Mouse (Mus musculus) liver, embryonic 11.5 days (tissue): ENCODE data around the gene Ksr1. TPM values are rescaled to one million over a fixed set of nuclear protein-coding genes. Genes with fewer than 3 reads are reported as not detected.
A peak's percentile ranks its signal among the peaks of the same experiment; 100 is the strongest.

Source experiments
- ATAC-seq: fragments of 200-750 bp; cut with Nextera tagmentation; replicated peaks from 2 replicates; pipeline ENCODE4 v1.8.0; 2017; ENCODE audit warnings: moderate number of reproducible peaks, mild to moderate bottlenecking, moderate TSS enrichment, moderate library complexity; ENCODE audit not compliant: low FRiP score
- DNase-seq: peaks from one replicate; pipeline ENCODE4 v3.0.0-alpha.2; 2017; ENCODE audit warnings: low spot score
- H3K27ac ChIP-seq: fragments of 300-500 bp; sonication (generic); 2 replicates; pipeline ENCODE4 v1.5.1; 2014; ENCODE audit warnings: mild to moderate bottlenecking, low read depth, low read length, control low read depth
- H3K27me3 ChIP-seq: fragments of 300-500 bp; sonication (generic); replicated peaks from 2 replicates; pipeline ENCODE4 v1.6.1; 2014; ENCODE audit warnings: low read length, mixed read lengths; ENCODE audit not compliant: control insufficient read depth, insufficient read depth
- H3K36me3 ChIP-seq: fragments of 300-500 bp; sonication (generic); 2 replicates; pipeline ENCODE4 v1.6.1; 2014; ENCODE audit warnings: mild to moderate bottlenecking, low read length, moderate library complexity, mixed read lengths; ENCODE audit not compliant: control insufficient read depth, insufficient read depth
- H3K4me1 ChIP-seq: fragments of 300-500 bp; sonication (generic); replicated peaks from 2 replicates; pipeline ENCODE4 v1.6.1; 2014; ENCODE audit warnings: low read length, mixed read lengths; ENCODE audit not compliant: control insufficient read depth, insufficient read depth
- H3K4me2 ChIP-seq: fragments of 300-500 bp; sonication (generic); 2 replicates; pipeline ENCODE4 v1.6.1; 2014; ENCODE audit warnings: mild to moderate bottlenecking, control low read depth, moderate library complexity
- H3K4me3 ChIP-seq: fragments of 300-500 bp; sonication (generic); 2 replicates; pipeline ENCODE4 v1.5.1; 2014; ENCODE audit warnings: low read depth, low read length, control low read depth
- H3K9ac ChIP-seq: fragments of 300-500 bp; sonication (generic); 2 replicates; pipeline ENCODE4 v1.6.1; 2014; ENCODE audit warnings: low read depth, low read length, control low read depth
- H3K9me3 ChIP-seq: fragments of 300-500 bp; sonication (generic); 2 replicates; pipeline ENCODE4 v1.6.1; 2016; ENCODE audit warnings: low read length, inconsistent platforms, mixed read lengths; ENCODE audit not compliant: control insufficient read depth
- WGBS: fragments of 180-500 bp; shearing (Covaris S2); extraction: QIAGEN DNeasy Blood & Tissue Kit; methylation state at CpG from one replicate; pipeline ENCODE4 v1.1.7; 2014; 5-methylcytosine and 5-hydroxymethylcytosine counted together
- polyA plus RNA-seq: library from polyadenylated mRNA; unstranded; fragments of >200 nt; fragmentation: Nextera tagmentation; extraction: Ambion mirVana; gene quantifications from 2 replicates; pipeline ENCODE4 v1.2.1, GENCODE M21; 2014

Gene Ksr1
- polyA plus RNA-seq, 1 experiment from 2014 or later = 5.0 TPM

DNA sequence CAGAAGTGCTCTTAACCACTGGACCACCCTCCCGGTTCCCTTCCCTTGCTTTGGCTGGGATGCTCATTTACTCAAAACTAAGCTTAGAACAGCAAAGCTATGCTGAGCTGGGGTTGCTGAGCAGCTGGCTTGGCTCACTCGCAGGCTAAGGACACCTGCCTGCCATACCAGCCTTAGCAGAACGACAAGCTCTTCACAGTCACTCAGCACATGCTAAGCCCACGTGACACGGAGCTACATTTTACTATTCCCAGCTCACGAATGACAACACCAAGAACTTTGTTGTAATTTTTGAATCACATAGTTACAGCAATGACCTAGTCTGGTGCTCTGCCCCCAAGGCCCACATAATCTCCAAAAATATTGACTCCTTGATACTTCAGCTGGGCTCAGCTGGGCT is 66.1 kb downstream of the Ksr1 start:
- H3K9me3 ChIP-seq = no peaks in the 10 kb centered on the region
- H3K36me3 ChIP-seq = no peaks in the 10 kb centered on the region
- 82% methylated on average over 6 of the region's 6 CpGs for WGBS
- no peaks in the 10 kb centered on the region; the same call in 1 of the 2 replicates for H3K27me3 ChIP-seq
- H3K9ac ChIP-seq = no peak overlapping the region
- H3K4me2 ChIP-seq = no peak overlapping the region
- DNase-seq (no peak), ATAC-seq (no peak)
- peaks cover 27% of the 10 kb centered on the region for H3K4me1 ChIP-seq
- H3K27ac ChIP-seq = no peak overlapping the region
- H3K4me3 ChIP-seq = no peak overlapping the region

DNA sequence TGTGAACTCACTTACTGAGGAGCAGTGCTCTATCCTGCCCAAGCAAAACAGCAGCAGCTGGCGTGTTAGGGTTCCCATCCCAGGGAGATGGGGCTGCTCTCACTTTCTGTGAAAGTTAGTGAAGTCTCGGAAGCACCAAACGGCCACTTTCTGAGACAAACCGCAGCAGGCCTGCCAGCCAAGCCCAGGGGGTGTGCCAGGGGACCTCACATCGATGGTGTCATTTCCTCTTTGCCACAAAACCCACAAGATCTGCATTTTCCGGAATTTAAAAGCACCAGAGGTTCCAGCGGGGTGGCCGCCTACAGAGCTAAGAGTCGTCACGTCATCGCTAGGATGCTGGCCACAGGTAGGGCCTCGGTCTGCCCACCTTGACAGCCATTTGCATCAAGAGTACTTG is 69.7 kb downstream of the Ksr1 start:
- Histone ChIP-seq H3K4me2 (peak overlapping the region; percentile 2), H3K36me3 (no peaks in the 10 kb centered on the region), H3K27ac (no peak overlapping the region), H3K9me3 (no peaks in the 10 kb centered on the region), H3K4me3 (no peak overlapping the region), H3K4me1 (peaks cover 29% of the 10 kb centered on the region), H3K27me3 (no peaks in the 10 kb centered on the region), H3K9ac (0 out of 2 replicates have a peak overlapping the region, but pooled peaks have one; percentile 31)
- ATAC-seq (no peak), DNase-seq (no peak)
- WGBS = 36% methylated on average over 12 of the region's 12 CpGs

DNA sequence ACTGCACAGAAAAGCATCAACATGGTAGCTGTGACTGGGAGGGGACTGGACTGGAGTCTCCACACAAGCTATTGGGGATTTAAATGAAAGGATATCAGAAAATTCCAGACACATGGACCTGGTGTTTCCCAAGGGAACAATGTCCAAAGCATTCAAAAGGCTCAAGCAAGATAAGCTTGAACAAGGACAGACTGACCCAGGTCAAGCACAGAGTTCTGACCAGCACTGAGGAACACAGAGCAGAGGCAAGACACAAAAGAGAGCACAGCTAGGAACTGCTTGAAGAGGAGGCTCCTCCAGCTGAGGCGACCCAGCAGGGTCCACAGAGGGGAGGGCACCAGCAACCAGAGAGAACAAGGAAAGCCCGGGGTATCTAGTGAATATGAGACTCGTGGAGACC is 71.2 kb downstream of the Ksr1 start:
- H3K27me3 ChIP-seq = no peaks in the 10 kb centered on the region
- ATAC-seq (no peak), DNase-seq (no peak)
- no peak overlapping the region for H3K27ac ChIP-seq
- no peak overlapping the region for H3K9ac ChIP-seq
- 63% methylated on average over 3 of the region's 3 CpGs for WGBS
- no peaks in the 10 kb centered on the region for H3K9me3 ChIP-seq
- no peak overlapping the region for H3K4me3 ChIP-seq
- peaks cover 42% of the 10 kb centered on the region for H3K4me1 ChIP-seq
- no peak overlapping the region for H3K4me2 ChIP-seq
- no peaks in the 10 kb centered on the region for H3K36me3 ChIP-seq

DNA sequence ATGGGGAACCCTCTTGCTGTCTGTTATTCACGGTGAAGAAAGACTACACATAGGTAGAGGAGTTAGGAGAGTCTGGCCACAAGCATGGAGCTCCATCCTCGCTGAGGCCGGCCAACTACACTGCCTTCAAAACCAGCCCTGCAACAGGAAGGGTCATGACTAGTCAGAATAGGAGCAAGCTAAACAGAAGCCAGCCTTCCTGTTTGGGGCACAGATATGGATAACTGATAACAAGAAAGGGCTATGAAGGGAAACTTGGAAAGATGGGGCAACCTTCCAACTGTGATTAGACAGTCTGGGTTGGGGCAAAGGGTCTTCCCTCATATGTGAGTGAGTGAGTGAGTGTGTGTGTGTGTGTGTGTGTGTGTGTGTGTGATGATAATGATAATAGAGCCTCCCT is 71.6 kb downstream of the Ksr1 start:
- Histone ChIP-seq H3K4me1 (peaks cover 47% of the 10 kb centered on the region), H3K27me3 (no peaks in the 10 kb centered on the region), H3K4me2 (no peak overlapping the region), H3K27ac (no peak overlapping the region), H3K36me3 (no peaks in the 10 kb centered on the region), H3K4me3 (no peak overlapping the region), H3K9me3 (no peaks in the 10 kb centered on the region), H3K9ac (no peak overlapping the region)
- WGBS = 71% methylated on average over 3 of the region's 3 CpGs
- ATAC-seq = no peak
- no peak for DNase-seq

DNA sequence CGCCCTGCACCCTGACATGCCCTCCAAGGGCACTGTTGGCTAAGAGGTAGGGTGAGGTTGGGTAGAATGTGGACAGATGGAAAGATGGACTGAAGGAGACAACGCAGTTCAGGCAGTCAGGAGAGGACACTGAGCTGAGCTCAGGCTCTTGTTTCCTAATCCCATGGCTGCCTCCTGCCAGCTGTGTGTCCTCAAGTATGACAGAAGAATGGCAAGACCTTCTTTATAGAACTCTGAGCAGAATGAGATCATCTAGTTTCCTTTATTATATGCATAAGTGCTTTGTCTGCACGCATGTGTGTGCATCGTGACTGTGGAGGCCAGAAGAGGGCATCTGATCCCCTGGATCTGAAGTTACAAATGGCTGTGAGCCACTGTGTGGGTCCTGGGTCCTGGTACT is 72.6 kb downstream of the Ksr1 start:
- Histone ChIP-seq H3K27ac (no peak overlapping the region), H3K9me3 (no peaks in the 10 kb centered on the region), H3K4me3 (no peak overlapping the region), H3K36me3 (no peaks in the 10 kb centered on the region), H3K4me2 (no peak overlapping the region), H3K4me1 (peaks cover 52% of the 10 kb centered on the region), H3K27me3 (no peaks in the 10 kb centered on the region), H3K9ac (no peak overlapping the region)
- 92% methylated on average over 4 of the region's 4 CpGs for whole genome bisulfite sequencing
- ATAC-seq (no peak), DNase-seq (no peak)

DNA sequence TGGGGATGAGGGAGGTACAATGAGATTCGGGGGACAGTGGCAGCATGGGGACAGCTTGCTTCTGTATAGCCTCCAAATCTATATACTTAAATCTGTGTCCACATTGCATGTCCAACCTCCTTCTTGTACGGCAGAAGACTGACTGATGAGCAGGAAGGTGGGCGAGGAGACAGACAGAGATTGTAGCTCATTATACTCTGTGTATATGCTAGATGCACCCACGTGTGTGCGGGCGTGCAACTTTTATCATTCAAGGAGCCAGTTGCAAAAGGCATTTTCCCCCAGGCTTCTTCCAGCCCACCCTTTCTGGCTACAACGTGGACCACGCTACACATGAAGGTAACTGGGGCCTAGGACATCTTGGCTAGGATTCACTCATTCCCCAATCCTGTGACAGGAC is 74.1 kb downstream of the Ksr1 start:
- Histone ChIP-seq H3K4me2 (peak overlapping the region; percentile 49), H3K9me3 (no peaks in the 10 kb centered on the region), H3K4me3 (no peak overlapping the region), H3K27me3 (no peaks in the 10 kb centered on the region), H3K27ac (peak overlapping the region; percentile 89), H3K9ac (peak overlapping the region; percentile 55; the same call in 1 of the 2 replicates), H3K4me1 (peaks cover 53% of the 10 kb centered on the region), H3K36me3 (no peaks in the 10 kb centered on the region)
- DNase-seq (no peak), ATAC-seq (no peak)
- WGBS = 78% methylated on average over 8 of the region's 8 CpGs

DNA sequence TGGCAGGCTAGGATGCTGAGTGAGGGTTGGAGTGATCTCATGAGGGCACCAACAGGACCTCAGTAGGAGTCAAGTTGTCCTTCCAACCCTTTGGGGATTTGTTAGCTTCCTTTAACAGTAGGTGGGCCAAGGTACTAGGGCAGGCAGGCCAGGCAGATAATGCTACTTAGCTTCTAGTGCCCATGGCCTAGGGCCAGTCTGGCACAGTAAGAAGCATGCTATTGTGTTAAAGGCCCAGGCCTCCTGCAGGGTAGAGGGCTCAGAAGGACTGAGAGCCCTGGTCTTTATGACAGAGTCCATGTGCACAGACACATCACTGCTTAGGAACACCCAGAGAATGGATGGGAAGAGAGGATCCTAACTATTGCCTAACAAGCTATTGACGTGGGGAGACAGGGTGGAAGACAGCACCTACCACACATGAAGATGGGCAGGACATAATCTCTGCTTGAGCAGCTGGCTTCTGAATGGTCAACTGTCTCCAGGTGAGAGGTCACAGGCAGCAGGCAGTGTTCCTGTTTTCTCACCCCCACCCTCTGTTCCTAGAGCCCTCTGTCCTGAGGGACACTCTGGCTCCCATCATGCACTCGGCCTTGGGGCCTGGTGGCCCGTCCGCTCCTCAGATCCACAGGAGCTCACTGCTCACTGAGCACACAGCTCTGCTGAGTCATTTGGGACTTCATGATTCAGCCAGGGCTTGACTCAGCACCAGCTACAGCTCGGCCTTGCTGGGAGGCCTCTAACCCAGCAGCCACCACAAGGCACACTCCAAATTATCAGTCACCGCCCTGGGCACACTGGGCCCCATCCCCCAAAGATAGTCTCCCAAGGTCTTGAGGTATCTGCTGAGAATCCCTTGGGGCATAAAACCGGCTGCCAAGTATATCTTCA is 74.9 kb downstream of the Ksr1 start:
- Histone ChIP-seq H3K27me3 (no peaks in the 10 kb centered on the region), H3K4me1 (peaks cover 51% of the 10 kb centered on the region), H3K4me2 (peak overlapping the region; percentile 49), H3K27ac (peak overlapping the region; percentile 89), H3K9ac (peak overlapping the region; percentile 55), H3K36me3 (no peaks in the 10 kb centered on the region), H3K9me3 (no peaks in the 10 kb centered on the region), H3K4me3 (peak overlapping the region; percentile 18; the same call in 1 of the 2 replicates)
- DNase-seq (peak; percentile 67), ATAC-seq (peak; percentile 92)
- WGBS = 41% methylated on average over 7 of the region's 7 CpGs

DNA sequence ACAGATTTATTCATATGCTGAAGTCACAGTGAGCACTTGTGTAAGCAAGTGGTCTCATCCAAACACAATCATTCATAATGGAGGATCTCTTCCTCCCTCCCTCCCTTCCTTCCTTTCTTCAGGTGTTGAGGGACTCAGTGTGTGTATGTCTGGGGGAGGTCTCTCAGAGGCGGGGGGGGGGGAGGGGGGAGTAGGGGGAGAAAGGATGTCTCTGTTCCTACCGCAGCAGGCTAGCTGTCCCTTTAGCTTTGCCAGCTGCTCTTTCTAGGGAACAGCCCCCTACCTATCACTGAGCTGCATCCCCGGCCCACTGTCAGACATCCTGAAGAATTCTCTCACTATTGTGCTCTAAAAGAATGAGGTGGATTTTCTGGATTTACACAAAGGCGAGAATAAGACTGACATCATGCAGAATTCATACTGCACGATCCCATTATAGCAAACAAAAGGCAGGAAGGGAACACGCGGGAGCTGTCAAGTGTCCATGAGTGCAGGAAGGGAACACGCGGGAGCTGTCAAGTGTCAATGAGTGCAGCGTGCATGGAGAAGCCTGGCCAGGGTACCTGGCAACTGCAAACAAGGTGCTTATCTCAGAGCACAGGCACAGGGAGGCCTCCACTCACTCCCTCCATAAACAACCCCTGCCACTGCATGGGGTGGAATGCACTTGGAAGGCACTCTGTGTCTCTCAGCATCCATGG is 76.6 kb downstream of the Ksr1 start:
- peak overlapping the region; percentile 89 for H3K27ac ChIP-seq
- H3K4me3 ChIP-seq = no peak overlapping the region
- 40% methylated on average over 10 of the region's 10 CpGs for WGBS
- H3K4me1 ChIP-seq = peaks cover 34% of the 10 kb centered on the region
- H3K4me2 ChIP-seq = peak overlapping the region; percentile 49
- H3K9me3 ChIP-seq = no peaks in the 10 kb centered on the region
- no peaks in the 10 kb centered on the region for H3K36me3 ChIP-seq
- DNase-seq (no peak), ATAC-seq (peak; percentile 77)
- no peaks in the 10 kb centered on the region for H3K27me3 ChIP-seq
- peak overlapping the region; percentile 55 for H3K9ac ChIP-seq
